Mouse (Mus musculus) heart, embryonic 14.5 days (tissue): ENCODE measurements around the gene Iqce. TPM values are rescaled to one million over a fixed set of nuclear protein-coding genes. Genes with fewer than 3 reads are reported as not detected.

Source experiments
- ATAC-seq: fragments of 200-750 bp; cut with Nextera tagmentation; 2 replicates; pipeline ENCODE4 v1.8.0; 2017; ENCODE audit warnings: low read depth, moderate TSS enrichment; ENCODE audit not compliant: insufficient number of reproducible peaks, insufficient read depth, low FRiP score
- H3K27ac ChIP-seq, 2 experiments: fragments of 200-500 bp in 1 of 2; fragments of 300-500 bp in 1 of 2; sonication (generic) in 1 of 2; replicated peaks in 1 of 2; 2 replicates each; pipeline ENCODE4 v1.5.1; 2012 to 2014; ENCODE audit warnings: low read depth in 2 of 2, low read length in 2 of 2, control low read depth in 1 of 2, mild to moderate bottlenecking in 1 of 2, mixed read lengths in 1 of 2; ENCODE audit not compliant: control insufficient read depth in 1 of 2, insufficient read depth in 1 of 2
- H3K27me3 ChIP-seq: fragments of 300-500 bp; sonication (generic); 2 replicates; pipeline ENCODE4 v1.6.1; 2014; ENCODE audit warnings: mild to moderate bottlenecking, low read length, control low read depth; ENCODE audit not compliant: control insufficient read depth, insufficient read depth
- H3K36me3 ChIP-seq: fragments of 300-500 bp; sonication (generic); 2 replicates; pipeline ENCODE4 v1.6.1; 2014; ENCODE audit warnings: mild to moderate bottlenecking, control low read depth, low read length, mixed read lengths; ENCODE audit not compliant: control insufficient read depth, insufficient read depth
- H3K4me1 ChIP-seq, 2 experiments: fragments of 200-500 bp in 1 of 2; fragments of 300-500 bp in 1 of 2; sonication (generic) in 1 of 2; 2 replicates each; pipeline ENCODE4 v1.6.1; 2012 to 2014; ENCODE audit warnings: low read length in 2 of 2, control low read depth in 1 of 2, mixed read lengths in 1 of 2; ENCODE audit not compliant: control insufficient read depth in 2 of 2, insufficient read depth in 2 of 2
- H3K4me2 ChIP-seq: fragments of 300-500 bp; sonication (generic); 2 replicates; pipeline ENCODE4 v1.6.1; 2014; ENCODE audit warnings: mild to moderate bottlenecking, low read length
- H3K4me3 ChIP-seq, 2 experiments: fragments of 200-500 bp in 1 of 2; fragments of 300-500 bp in 1 of 2; sonication (generic) in 1 of 2; 2 replicates each; pipeline ENCODE4 v1.5.1; 2012 to 2014; ENCODE audit warnings: low read length in 2 of 2, mild to moderate bottlenecking in 2 of 2, control low read depth in 1 of 2, low read depth in 1 of 2, moderate library complexity in 1 of 2; ENCODE audit not compliant: control insufficient read depth in 1 of 2, insufficient read depth in 1 of 2
- H3K9ac ChIP-seq: fragments of 300-500 bp; sonication (generic); 2 replicates; pipeline ENCODE4 v1.6.1; 2014; ENCODE audit warnings: mild to moderate bottlenecking, low read length
- H3K9me3 ChIP-seq: fragments of 300-500 bp; sonication (generic); 2 replicates; pipeline ENCODE4 v1.6.1; 2016; ENCODE audit warnings: low read length, control low read depth; ENCODE audit not compliant: control insufficient read depth
- WGBS: fragments of 180-500 bp; shearing (Covaris S2); extraction: QIAGEN DNeasy Blood & Tissue Kit; methylation state at CpG from one replicate; pipeline ENCODE4 v1.1.7; 2014; 5-methylcytosine and 5-hydroxymethylcytosine counted together
- polyA plus RNA-seq: library from polyadenylated mRNA; unstranded; fragments of >200 nt; fragmentation: Nextera tagmentation; extraction: Ambion mirVana; gene quantifications from 2 replicates; pipeline ENCODE4 v1.2.1, GENCODE M21; 2014

Gene Iqce
- polyA plus RNA-seq, 1 experiment from 2014 or later, result 8.0 TPM

DNA sequence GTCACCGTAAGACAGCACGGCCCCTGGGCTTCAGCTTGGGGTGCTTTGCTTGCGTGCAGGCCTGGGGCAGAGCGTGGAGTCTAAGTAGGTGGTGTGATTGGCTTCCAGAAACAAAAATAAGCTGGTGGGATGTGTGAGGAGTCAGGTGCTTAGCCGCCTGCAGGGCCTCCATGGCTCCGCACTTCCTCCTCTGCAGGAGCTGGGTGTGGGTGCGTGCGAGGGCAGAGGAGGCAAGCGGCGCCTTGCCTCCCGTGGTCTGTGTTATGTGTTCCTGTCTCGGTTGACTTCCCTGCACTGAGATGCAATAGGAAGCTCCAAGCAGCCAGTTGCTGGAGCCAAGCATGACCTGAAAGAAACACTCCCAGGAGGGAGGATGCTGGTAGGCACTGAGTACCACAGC is 37.6 kb upstream of the Iqce start:
- Histone ChIP-seq H3K9me3 (no peaks in the 10 kb centered on the region), H3K4me3 (no peak overlapping the region), H3K27me3 (peaks cover 21% of the 10 kb centered on the region), H3K4me2 (no peak overlapping the region), H3K27ac (no peak overlapping the region), H3K9ac (no peak overlapping the region), H3K36me3 (no peaks in the 10 kb centered on the region), H3K4me1 (peaks cover 7 to 10% of the 10 kb centered on the region in 2 experiments; a peak in 3 of 4 replicates)
- WGBS, result 76% methylated on average over 12 of the region's 12 CpGs
- ATAC-seq, result no peak

- H3K4me1 ChIP-seq, result peaks cover 7 to 10% of the 10 kb centered on the region in 2 experiments; a peak in 3 of 4 replicates
- H3K4me2 ChIP-seq, result peak overlapping the region; percentile 65
- WGBS, result 16% methylated on average over 11 of the region's 13 CpGs
- H3K9ac ChIP-seq, result no peak overlapping the region
- H3K36me3 ChIP-seq, result no peaks in the 10 kb centered on the region
- ATAC-seq, result no peak
- no peaks in the 10 kb centered on the region for H3K9me3 ChIP-seq
- H3K27ac ChIP-seq, result no peak overlapping the region
- peaks cover 21% of the 10 kb centered on the region for H3K27me3 ChIP-seq
- no peak overlapping the region for H3K4me3 ChIP-seq
These were observed 34.0 kb upstream of the Iqce start for GRCm38 (mm10) chr5:140736166-140736565.

DNA sequence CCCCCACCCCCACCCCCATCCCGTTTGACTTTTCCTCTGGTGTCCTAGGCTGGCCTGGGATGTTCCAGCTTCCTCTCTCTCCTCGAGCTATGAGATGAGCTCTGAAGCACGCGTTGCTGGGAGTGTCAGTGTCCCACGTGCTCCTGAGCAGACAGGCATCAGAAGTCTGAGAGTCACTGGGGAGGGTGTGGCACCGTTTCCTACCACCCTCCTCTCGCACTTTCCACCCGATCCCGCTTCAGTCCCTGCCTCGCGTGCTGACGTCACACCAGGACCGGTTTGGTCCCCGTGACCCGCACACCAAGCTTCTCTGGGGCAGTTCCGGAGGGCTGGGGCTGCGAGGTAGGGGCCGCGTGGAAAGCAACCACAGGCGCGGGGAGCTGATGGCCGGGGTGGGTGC is 33.1 kb upstream of the Iqce start:
- no peaks in the 10 kb centered on the region for H3K36me3 ChIP-seq
- no peak overlapping the region for H3K27ac ChIP-seq
- H3K27me3 ChIP-seq, result peaks cover 21% of the 10 kb centered on the region
- no peak for ATAC-seq
- peaks cover 6 to 7% of the 10 kb centered on the region in 2 experiments; a peak in 3 of 4 replicates for H3K4me1 ChIP-seq
- under 1% methylated on average over 22 of the region's 22 CpGs for WGBS
- H3K4me2 ChIP-seq, result peak overlapping the region; percentile 65
- no peaks in the 10 kb centered on the region for H3K9me3 ChIP-seq
- H3K4me3 ChIP-seq, result peak overlapping the region; percentile 23 to 35
- H3K9ac ChIP-seq, result peak overlapping the region; percentile 42; the same call in 1 of the 2 replicates

GRCm38 (mm10) chr5:140733336-140733735 is 31.2 kb upstream of the Iqce start:
- Histone ChIP-seq H3K27me3 (peaks cover 21% of the 10 kb centered on the region), H3K4me3 (no peak overlapping the region), H3K4me1 (peaks cover 6 to 7% of the 10 kb centered on the region in 2 experiments; a peak in 3 of 4 replicates), H3K27ac (no peak overlapping the region), H3K9me3 (no peaks in the 10 kb centered on the region), H3K36me3 (no peaks in the 10 kb centered on the region), H3K4me2 (no peak overlapping the region), H3K9ac (no peak overlapping the region)
- ATAC-seq, result no peak
- 65% methylated on average over 3 of the region's 3 CpGs for WGBS

GRCm38 (mm10) chr5:140732195-140732594 is 30.0 kb upstream of the Iqce start:
- H3K27ac ChIP-seq, result no peak overlapping the region
- WGBS, result 59% methylated on average over 4 of the region's 4 CpGs
- H3K4me3 ChIP-seq, result no peak overlapping the region
- H3K9me3 ChIP-seq, result no peaks in the 10 kb centered on the region
- H3K36me3 ChIP-seq, result no peaks in the 10 kb centered on the region
- H3K27me3 ChIP-seq, result peaks cover 20% of the 10 kb centered on the region
- ATAC-seq, result no peak
- H3K4me1 ChIP-seq, result peaks cover 6 to 7% of the 10 kb centered on the region in 2 experiments; a peak in 3 of 4 replicates
- H3K4me2 ChIP-seq, result no peak overlapping the region
- no peak overlapping the region for H3K9ac ChIP-seq

- Histone ChIP-seq H3K9ac (no peak overlapping the region), H3K36me3 (no peaks in the 10 kb centered on the region), H3K4me2 (no peak overlapping the region), H3K27me3 (peaks cover 10% of the 10 kb centered on the region), H3K4me3 (no peak overlapping the region), H3K4me1 (peaks cover 6 to 7% of the 10 kb centered on the region in 2 experiments; a peak in 3 of 4 replicates), H3K27ac (no peak overlapping the region), H3K9me3 (no peaks in the 10 kb centered on the region)
- WGBS, result 78% methylated on average over 11 of the region's 11 CpGs
- no peak for ATAC-seq
These were observed 29.0 kb upstream of the Iqce start for GRCm38 (mm10) chr5:140731040-140731797.

GRCm38 (mm10) chr5:140726946-140727740 is 25.0 kb upstream of the Iqce start:
- Histone ChIP-seq H3K4me1 (no peaks in the 10 kb centered on the region), H3K4me2 (no peak overlapping the region), H3K36me3 (no peaks in the 10 kb centered on the region), H3K27ac (no peak overlapping the region), H3K27me3 (0 out of 2 replicates have a peak, but pooled peaks cover 7% of the 10 kb centered on the region), H3K9ac (no peak overlapping the region), H3K4me3 (no peak overlapping the region), H3K9me3 (no peaks in the 10 kb centered on the region)
- 70% methylated on average over 17 of the region's 17 CpGs for WGBS
- ATAC-seq, result no peak
